Mouse (Mus musculus): Measurements from ENCODE around the gene Ndufaf1. TPM values are rescaled to one million over a fixed set of nuclear protein-coding genes. Genes with fewer than 3 reads are reported as not detected.
A peak's percentile ranks its signal among the peaks of the same experiment; 100 is the strongest.
"Not testable (repeated sequence)": the region's sequence is repeated elsewhere in the genome, so short reads cannot be mapped to it uniquely, and the experiment has no call there.

The Ndufaf1 gene
- polyA plus RNA-seq, 1 experiment from 2014 or later: 38.1 TPM

- Histone ChIP-seq H3K4me3 (peak within 1 kb of the TSS; percentile 99), H3K27me3 (no peaks in the 10 kb centered on the region), H3K9me3 (replicated peaks) (no peaks in the 10 kb centered on the region), H3K4me2 (replicated peaks) (peak within 1 kb of the TSS; percentile 89), H3K9ac (peak within 1 kb of the TSS; percentile 98), H3K4me1 (peaks cover 17% of the 10 kb centered on the region), H3K27ac (peak within 1 kb of the TSS; percentile 77), H3K36me3 (no peaks in the 10 kb centered on the region)
- peak; percentile 95 for ATAC-seq (ENCODE audit: low FRiP score)
- under 1% methylated on average over 47 of the region's 58 CpGs for WGBS
Observed at GRCm38 (mm10) chr2:119674525-119675214, 12.0 kb upstream of the Ndufaf1 start, which contains the start of gene Rtf1. Rtf1 (plus strand) TSS chr2:119675068.

DNA sequence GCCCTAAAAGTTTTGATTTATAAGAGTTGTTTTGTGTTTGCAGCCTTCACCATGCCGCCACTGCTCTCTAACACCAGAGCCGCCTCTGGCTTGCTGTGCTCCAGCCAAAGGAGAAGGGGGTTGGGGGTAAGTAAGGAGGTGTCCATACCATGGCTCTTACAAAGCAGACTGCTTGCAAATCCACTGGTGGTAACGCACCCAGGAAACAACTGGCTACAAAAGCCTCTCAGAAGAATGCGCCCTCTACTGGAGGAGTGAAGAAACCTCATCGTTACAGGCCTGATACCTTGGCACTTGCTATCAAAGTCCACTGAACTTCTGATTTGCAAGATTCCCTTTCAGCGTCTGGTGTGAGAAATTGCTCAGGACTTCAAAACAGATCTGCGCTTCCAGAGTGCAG, 6.4 kb upstream of the Ndufaf1 start:
- H3K4me3 ChIP-seq: no peak overlapping the region
- no peak for ATAC-seq (ENCODE audit: low FRiP score)
- H3K9ac ChIP-seq: no peak overlapping the region
- H3K4me2 ChIP-seq (replicated peaks): no peak overlapping the region
- H3K36me3 ChIP-seq: no peaks in the 10 kb centered on the region
- H3K9me3 ChIP-seq (replicated peaks): no peaks in the 10 kb centered on the region
- no peak overlapping the region for H3K27ac ChIP-seq
- H3K27me3 ChIP-seq: no peaks in the 10 kb centered on the region
- peaks cover under 1% of the 10 kb centered on the region; the same call in 1 of the 2 replicates for H3K4me1 ChIP-seq
- WGBS: 16% methylated on average over 7 of the region's 7 CpGs

GRCm38 (mm10) chr2:119665744-119666143, 3.1 kb upstream of the Ndufaf1 start:
- not testable (repeated sequence) for H3K4me2 ChIP-seq (replicated peaks); H3K9ac ChIP-seq; H3K4me3 ChIP-seq; H3K4me1 ChIP-seq; ATAC-seq (ENCODE audit: low FRiP score); H3K36me3 ChIP-seq; H3K27me3 ChIP-seq; H3K27ac ChIP-seq; H3K9me3 ChIP-seq (replicated peaks)
- 76% methylated on average over 22 of the region's 23 CpGs for WGBS

DNA sequence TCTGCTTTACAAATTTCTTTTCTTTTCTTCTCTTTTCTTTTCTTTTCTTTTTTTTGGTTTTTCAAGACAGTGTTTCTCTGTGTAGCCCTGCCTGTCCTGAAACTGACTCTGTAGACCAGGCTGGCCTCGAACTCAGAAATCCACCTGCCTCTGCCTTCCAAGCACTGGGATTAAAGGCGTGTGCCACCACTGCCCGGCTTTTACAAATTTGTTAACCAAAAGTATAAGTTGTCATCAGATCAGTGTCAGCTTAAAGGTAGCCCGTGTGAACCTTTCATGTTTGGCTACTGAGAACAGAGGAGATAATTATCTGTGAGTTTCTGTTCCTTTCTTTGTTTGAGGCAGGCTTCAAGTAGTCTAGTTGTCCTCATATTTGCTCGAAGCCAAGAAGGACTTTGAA, 18.4 kb downstream of the Ndufaf1 start:
- Histone ChIP-seq H3K27me3 (no peaks in the 10 kb centered on the region), H3K9me3 (replicated peaks) (no peaks in the 10 kb centered on the region), H3K9ac (no peak overlapping the region), H3K4me2 (replicated peaks) (no peak overlapping the region), H3K27ac (no peak overlapping the region), H3K4me1 (no peaks in the 10 kb centered on the region), H3K4me3 (no peak overlapping the region), H3K36me3 (peaks cover 77% of the 10 kb centered on the region)
- WGBS: 93% methylated on average over 5 of the region's 5 CpGs
- no peak for ATAC-seq (ENCODE audit: low FRiP score)

DNA sequence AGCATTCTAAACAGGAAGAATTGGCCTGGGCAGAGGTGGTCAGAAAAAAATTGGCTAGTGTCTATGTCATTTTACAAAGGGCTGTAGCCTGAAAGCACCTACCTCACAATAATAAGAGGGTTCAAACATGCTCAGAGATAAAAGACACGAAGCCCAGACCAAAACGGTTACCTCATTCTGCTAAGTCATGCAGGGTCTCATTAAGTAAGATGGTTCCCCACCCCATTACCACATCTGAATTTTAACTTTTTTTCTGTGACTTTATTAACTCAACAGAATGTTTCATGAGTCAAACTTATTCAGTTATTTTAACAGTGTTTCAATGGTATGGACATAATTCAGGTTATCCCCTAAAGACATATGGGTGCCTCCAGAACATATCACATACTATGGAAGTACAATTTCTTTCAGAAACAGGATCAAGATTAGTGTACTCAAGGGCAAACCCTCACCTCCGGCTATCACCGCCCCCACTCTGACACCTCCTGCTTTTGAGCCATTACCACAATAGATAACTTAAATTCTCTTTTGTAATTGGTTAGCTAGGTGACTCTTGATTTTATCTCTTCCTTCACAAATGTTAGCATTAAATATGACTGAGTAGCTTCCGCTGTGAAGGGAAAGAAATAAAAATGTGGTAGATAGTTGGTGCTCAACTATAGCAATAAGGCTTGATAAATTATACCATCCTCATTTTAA, 21.3 kb downstream of the Ndufaf1 start:
- no peaks in the 10 kb centered on the region for H3K4me1 ChIP-seq
- no peaks in the 10 kb centered on the region for H3K9me3 ChIP-seq (replicated peaks)
- whole genome bisulfite sequencing: 94% methylated on average over 5 of the region's 5 CpGs
- no peaks in the 10 kb centered on the region for H3K27me3 ChIP-seq
- H3K9ac ChIP-seq: no peak overlapping the region
- no peak overlapping the region for H3K4me3 ChIP-seq
- H3K27ac ChIP-seq: no peak overlapping the region
- H3K4me2 ChIP-seq (replicated peaks): no peak overlapping the region
- H3K36me3 ChIP-seq: peaks cover 74% of the 10 kb centered on the region
- no peak for ATAC-seq (ENCODE audit: low FRiP score)

DNA sequence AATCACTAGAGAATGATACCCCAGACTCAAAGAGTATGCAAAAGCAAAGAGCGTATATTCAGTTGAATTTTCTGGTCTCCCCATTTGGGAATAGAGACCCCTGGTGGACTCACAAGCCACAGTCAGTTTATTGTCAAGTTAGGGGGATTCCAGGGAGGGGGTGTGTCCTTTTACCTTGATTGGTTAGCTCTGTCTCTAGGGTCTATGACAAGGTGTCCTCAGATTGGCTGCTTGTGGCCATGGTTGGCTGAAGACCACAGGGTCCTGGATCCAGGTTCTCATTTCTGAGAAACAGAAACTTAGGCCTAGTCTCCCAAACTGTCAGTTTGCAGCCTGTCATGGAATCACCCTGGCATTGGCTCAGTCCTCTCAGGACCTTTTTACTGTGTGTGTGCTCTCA, 25.8 kb downstream of the Ndufaf1 start:
- ATAC-seq (ENCODE audit: low FRiP score): no peak

DNA sequence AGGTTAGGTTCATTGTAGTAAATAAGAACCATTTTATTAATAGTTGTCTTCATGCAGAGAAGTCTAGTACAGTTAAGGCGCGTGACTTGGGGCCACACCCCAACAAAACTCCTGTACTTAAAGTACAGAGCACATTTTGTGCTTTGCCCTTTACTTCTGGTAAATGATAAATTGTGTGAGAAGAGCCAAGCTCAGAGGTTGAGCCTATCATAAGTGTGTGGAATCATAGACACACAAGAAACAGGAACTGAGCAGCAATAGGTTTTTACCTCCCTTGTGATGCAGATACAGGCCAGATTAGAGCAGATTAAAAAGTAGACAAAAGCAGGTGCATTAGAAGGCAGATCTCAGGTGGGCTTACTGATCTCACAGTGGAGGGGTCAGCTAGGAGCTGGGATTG, 41.3 kb downstream of the Ndufaf1 start:
- 96% methylated on average over 2 of the region's 2 CpGs for WGBS
- Histone ChIP-seq H3K4me1 (peaks cover 27% of the 10 kb centered on the region), H3K9me3 (replicated peaks) (no peaks in the 10 kb centered on the region), H3K27ac (no peak overlapping the region), H3K4me2 (replicated peaks) (peak overlapping the region; percentile 21), H3K4me3 (no peak overlapping the region), H3K36me3 (peaks cover 3% of the 10 kb centered on the region; the same call in 1 of the 2 replicates), H3K27me3 (no peaks in the 10 kb centered on the region), H3K9ac (no peak overlapping the region)
- ATAC-seq (ENCODE audit: low FRiP score): no peak

More for the DNA sequence above, 25.8 kb downstream of the Ndufaf1 start:
- Histone ChIP-seq H3K9ac (no peak overlapping the region), H3K36me3 (peaks cover 68% of the 10 kb centered on the region), H3K4me3 (no peak overlapping the region), H3K4me1 (no peaks in the 10 kb centered on the region), H3K27ac (no peak overlapping the region), H3K27me3 (no peaks in the 10 kb centered on the region), H3K4me2 (replicated peaks) (no peak overlapping the region), H3K9me3 (replicated peaks) (no peaks in the 10 kb centered on the region)
- WGBS: 91% methylated on average over 1 of the region's 1 CpGs

DNA sequence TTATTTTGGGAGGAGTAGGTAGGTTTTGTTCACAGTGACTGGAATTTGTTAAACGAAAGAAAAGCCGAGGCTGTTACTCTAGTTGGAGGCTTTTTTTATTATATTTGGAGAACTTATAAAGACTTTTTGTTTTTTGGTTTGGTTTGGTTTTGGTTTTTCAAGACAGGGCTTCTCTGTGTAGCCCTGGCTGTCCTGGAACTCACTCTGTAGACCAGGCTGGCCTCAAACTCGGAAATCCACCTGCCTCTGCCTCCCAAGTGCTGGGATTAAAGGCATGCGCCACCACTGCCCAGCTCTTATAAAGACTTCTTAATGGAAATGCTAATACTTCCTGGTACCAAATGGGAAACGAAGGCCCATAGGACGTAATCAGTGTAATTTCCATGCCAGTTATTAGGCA, 43.6 kb downstream of the Ndufaf1 start:
- H3K9ac ChIP-seq: peak overlapping the region; percentile 61; the same call in 1 of the 2 replicates
- H3K27ac ChIP-seq; H3K27me3 ChIP-seq; ATAC-seq (ENCODE audit: low FRiP score); H3K9me3 ChIP-seq (replicated peaks); H3K36me3 ChIP-seq: not testable (repeated sequence)
- H3K4me2 ChIP-seq (replicated peaks): peak overlapping the region; percentile 96
- H3K4me3 ChIP-seq: peak overlapping the region; percentile 58
- 12% methylated on average over 6 of the region's 6 CpGs for WGBS
- peaks cover 27% of the 10 kb centered on the region for H3K4me1 ChIP-seq

GRCm38 (mm10) chr2:119618199-119618982, 44.2 kb downstream of the Ndufaf1 start, which contains the start of the genes Nusap1 and Oip5:
Nusap1 (plus strand) TSS chr2:119618298.
Oip5 (minus strand) TSS chr2:119618469.
- Histone ChIP-seq H3K4me3 (peak within 1 kb of the TSS; percentile 58), H3K9me3 (replicated peaks) (no peaks in the 10 kb centered on the region), H3K36me3 (no peaks in the 10 kb centered on the region), H3K9ac (peak within 1 kb of the TSS; percentile 63), H3K27me3 (no peaks in the 10 kb centered on the region), H3K27ac (0 out of 2 replicates have a peak within 1 kb of the TSS, but pooled peaks have one; percentile 25), H3K4me2 (replicated peaks) (peak within 1 kb of the TSS; percentile 96), H3K4me1 (peaks cover 27% of the 10 kb centered on the region)
- WGBS: under 1% methylated on average over 55 of the region's 55 CpGs
- peak; percentile 100 for ATAC-seq (ENCODE audit: low FRiP score)

- peak overlapping the region; percentile 63 for H3K9ac ChIP-seq
- no peaks in the 10 kb centered on the region for H3K9me3 ChIP-seq (replicated peaks)
- ATAC-seq (ENCODE audit: low FRiP score): no peak; the same call in 1 of the 2 replicates
- no peaks in the 10 kb centered on the region for H3K27me3 ChIP-seq
- H3K4me1 ChIP-seq: peaks cover 27% of the 10 kb centered on the region
- H3K4me2 ChIP-seq (replicated peaks): peak overlapping the region; percentile 96
- peak overlapping the region; percentile 58 for H3K4me3 ChIP-seq
- no peaks in the 10 kb centered on the region for H3K36me3 ChIP-seq
- under 1% methylated on average over 13 of the region's 13 CpGs for WGBS
- no peak overlapping the region for H3K27ac ChIP-seq
Observed at GRCm38 (mm10) chr2:119617841-119618198, 44.8 kb downstream of the Ndufaf1 start.

DNA sequence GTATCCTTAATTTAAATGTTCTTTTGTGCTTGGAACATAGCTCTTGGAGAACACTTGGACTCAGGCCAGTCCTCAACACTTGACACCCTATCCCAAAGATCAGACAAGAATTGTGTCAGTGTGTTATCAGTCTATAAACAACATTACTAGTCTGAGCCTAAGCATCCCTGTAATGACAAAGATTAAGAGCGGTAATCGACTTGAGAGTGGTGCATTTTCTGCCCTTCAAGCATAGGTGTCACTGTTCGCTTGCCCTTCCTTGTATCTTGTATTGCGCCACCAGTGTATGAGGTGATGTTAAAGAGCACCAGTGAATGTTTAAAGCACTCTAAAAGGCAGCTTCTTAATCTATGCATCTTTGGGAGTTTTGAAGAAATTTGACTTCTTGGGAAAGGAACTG, 55.6 kb downstream of the Ndufaf1 start:
- Histone ChIP-seq H3K27me3 (no peaks in the 10 kb centered on the region), H3K9me3 (replicated peaks) (no peaks in the 10 kb centered on the region), H3K4me3 (no peak overlapping the region), H3K36me3 (peaks cover 42% of the 10 kb centered on the region), H3K9ac (no peak overlapping the region), H3K27ac (no peak overlapping the region), H3K4me1 (no peaks in the 10 kb centered on the region), H3K4me2 (replicated peaks) (no peak overlapping the region)
- no peak for ATAC-seq (ENCODE audit: low FRiP score)
- WGBS: 96% methylated on average over 4 of the region's 4 CpGs
